Mouse (Mus musculus) hindbrain, embryonic 14.5 days (tissue): ENCODE measurements around the gene Ankrd28. TPM values are rescaled to one million over a fixed set of nuclear protein-coding genes. Genes with fewer than 3 reads are reported as not detected.

Experiments used
- ATAC-seq: fragments of 200-750 bp; cut with Nextera tagmentation; 2 replicates; pipeline ENCODE4 v1.8.0; 2017; ENCODE audit warnings: moderate number of reproducible peaks, mild to moderate bottlenecking, moderate TSS enrichment, moderate library complexity; ENCODE audit not compliant: low FRiP score
- DNase-seq: peaks from one replicate; pipeline ENCODE4 v3.0.0-alpha.2; 2015; ENCODE audit warnings: low spot score
- H3K27ac ChIP-seq: fragments of 300-500 bp; sonication (generic); 2 replicates; pipeline ENCODE4 v1.5.1; 2014; ENCODE audit warnings: mild to moderate bottlenecking, moderate library complexity
- H3K27me3 ChIP-seq: fragments of 300-500 bp; sonication (generic); 2 replicates; pipeline ENCODE4 v1.6.1; 2014; ENCODE audit warnings: mild to moderate bottlenecking, low read length, mixed read lengths; ENCODE audit not compliant: control insufficient read depth, insufficient read depth
- H3K36me3 ChIP-seq: fragments of 300-500 bp; sonication (generic); replicated peaks from 2 replicates; pipeline ENCODE4 v1.6.1; 2014; ENCODE audit not compliant: control insufficient read depth, insufficient read depth
- H3K4me1 ChIP-seq: fragments of 300-500 bp; sonication (generic); replicated peaks from 2 replicates; pipeline ENCODE4 v1.6.1; 2014; ENCODE audit warnings: antibody characterized with exemption, low read length, mixed read lengths; ENCODE audit not compliant: control insufficient read depth, insufficient read depth
- H3K4me2 ChIP-seq: fragments of 300-500 bp; sonication (generic); replicated peaks from 2 replicates; pipeline ENCODE4 v1.6.1; 2014; ENCODE audit warnings: mild to moderate bottlenecking, moderate library complexity
- H3K4me3 ChIP-seq: fragments of 300-500 bp; sonication (generic); replicated peaks from 2 replicates; pipeline ENCODE4 v1.5.1; 2014; ENCODE audit warnings: mild to moderate bottlenecking, low read length
- H3K9ac ChIP-seq: fragments of 300-500 bp; sonication (generic); 2 replicates; pipeline ENCODE4 v1.6.1; 2014
- H3K9me3 ChIP-seq: fragments of 300-500 bp; sonication (generic); 2 replicates; pipeline ENCODE4 v1.6.1; 2016; ENCODE audit warnings: low read length; ENCODE audit not compliant: control insufficient read depth
- WGBS: fragments of 180-500 bp; shearing (Covaris S2); extraction: QIAGEN DNeasy Blood & Tissue Kit; methylation state at CpG from one replicate; pipeline ENCODE4 v1.1.7; 2014; 5-methylcytosine and 5-hydroxymethylcytosine counted together
- polyA plus RNA-seq: library from polyadenylated mRNA; unstranded; fragments of >200 nt; fragmentation: Nextera tagmentation; extraction: Ambion mirVana; gene quantifications from 2 replicates; pipeline ENCODE4 v1.2.1, GENCODE M21; 2014

Gene Ankrd28
- polyA plus RNA-seq, 1 experiment from 2014 or later = 15.3 TPM

- Histone ChIP-seq H3K4me2 (no peak overlapping the region), H3K4me3 (no peak overlapping the region), H3K27me3 (no peaks in the 10 kb centered on the region), H3K27ac (no peak overlapping the region), H3K36me3 (no peaks in the 10 kb centered on the region), H3K9me3 (no peaks in the 10 kb centered on the region), H3K4me1 (no peaks in the 10 kb centered on the region), H3K9ac (no peak overlapping the region)
- DNase-seq (no peak), ATAC-seq (no peak)
- WGBS = 69% methylated on average over 4 of the region's 4 CpGs
These were observed 24.2 kb upstream of the Ankrd28 start for GRCm38 (mm10) chr14:31854667-31855066.

DNA sequence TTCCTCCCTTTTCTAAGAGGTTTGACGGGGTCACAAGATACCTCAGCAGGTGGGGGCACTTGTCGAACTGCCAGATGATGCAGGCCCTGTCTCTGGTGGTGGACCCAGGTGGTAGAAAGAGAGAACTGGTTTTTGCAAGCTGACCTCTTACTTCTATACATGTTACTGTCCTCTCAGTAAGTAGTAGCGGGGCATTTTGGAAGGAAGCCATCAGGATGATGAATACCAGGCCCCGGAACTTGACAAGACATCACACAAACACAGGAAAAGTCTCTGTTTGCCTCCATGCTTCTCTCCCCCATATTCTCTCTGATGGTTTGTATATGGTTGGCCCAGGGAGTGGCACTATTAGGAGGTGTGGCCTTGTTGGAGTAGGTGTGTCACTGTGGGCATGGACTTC lies 13.1 kb upstream of the Ankrd28 start:
- H3K27me3 ChIP-seq = no peaks in the 10 kb centered on the region
- 91% methylated on average over 4 of the region's 4 CpGs for WGBS
- no peaks in the 10 kb centered on the region for H3K36me3 ChIP-seq
- H3K4me3 ChIP-seq = no peak overlapping the region
- peaks cover 7% of the 10 kb centered on the region; the same call in 1 of the 2 replicates for H3K9me3 ChIP-seq
- no peak overlapping the region for H3K9ac ChIP-seq
- H3K27ac ChIP-seq = no peak overlapping the region
- no peak overlapping the region for H3K4me2 ChIP-seq
- H3K4me1 ChIP-seq = no peaks in the 10 kb centered on the region
- ATAC-seq = no peak
- no peak for DNase-seq

- peak overlapping the region; percentile 85 for H3K9ac ChIP-seq
These were observed 1.6 kb upstream of the Ankrd28 start for GRCm38 (mm10) chr14:31832022-31832421.

DNA sequence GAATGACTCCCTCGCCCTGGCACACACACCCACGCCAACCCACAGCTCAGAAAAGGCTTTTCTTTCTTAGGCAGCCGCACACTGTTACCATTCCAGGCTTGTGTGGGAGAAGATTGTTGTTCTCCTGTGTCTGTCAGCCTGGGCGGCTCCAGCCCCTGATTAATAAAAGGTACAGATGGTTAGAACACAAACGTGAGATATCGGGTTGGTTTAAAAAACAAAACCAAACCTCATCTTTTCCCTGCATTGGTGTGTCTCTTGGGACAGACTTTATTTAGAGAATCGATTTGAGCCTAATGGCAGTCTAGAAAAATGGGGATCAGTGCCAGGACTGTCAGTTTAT lies 890 bp upstream of the Ankrd28 start:
- Histone ChIP-seq H3K27me3 (no peaks in the 10 kb centered on the region), H3K4me1 (peaks cover 19% of the 10 kb centered on the region), H3K9ac (peak overlapping the region; percentile 85), H3K4me3 (peak overlapping the region; percentile 96), H3K27ac (peak overlapping the region; percentile 94), H3K9me3 (peaks cover 2% of the 10 kb centered on the region), H3K36me3 (no peaks in the 10 kb centered on the region), H3K4me2 (peak overlapping the region; percentile 94)
- DNase-seq (peak; percentile 54), ATAC-seq (no peak)
- 2% methylated on average over 7 of the region's 7 CpGs for WGBS

More at GRCm38 (mm10) chr14:31832022-31832421, 1.6 kb upstream of the Ankrd28 start:
- Histone ChIP-seq H3K4me2 (peak overlapping the region; percentile 94), H3K27ac (peak overlapping the region; percentile 94), H3K4me3 (peak overlapping the region; percentile 96), H3K4me1 (peaks cover 19% of the 10 kb centered on the region), H3K9me3 (peaks cover 9% of the 10 kb centered on the region), H3K36me3 (no peaks in the 10 kb centered on the region), H3K27me3 (no peaks in the 10 kb centered on the region)
- ATAC-seq = no peak
- 53% methylated on average over 4 of the region's 4 CpGs for WGBS
- peak; percentile 45 for DNase-seq

- H3K36me3 ChIP-seq = no peaks in the 10 kb centered on the region
- peak overlapping the region; percentile 85 for H3K9ac ChIP-seq
- H3K4me3 ChIP-seq = peak overlapping the region; percentile 96
- no peaks in the 10 kb centered on the region for H3K9me3 ChIP-seq
- peak overlapping the region; percentile 94 for H3K27ac ChIP-seq
- ATAC-seq = peak; percentile 60
- peak; percentile 38 for DNase-seq
- under 1% methylated on average over 60 of the region's 97 CpGs for WGBS
- H3K4me1 ChIP-seq = peaks cover 19% of the 10 kb centered on the region
- peak overlapping the region; percentile 94 for H3K4me2 ChIP-seq
- no peaks in the 10 kb centered on the region for H3K27me3 ChIP-seq
These were observed 489 bp downstream of the Ankrd28 start for GRCm38 (mm10) chr14:31829761-31830562.

GRCm38 (mm10) chr14:31827221-31827620 lies 3.2 kb downstream of the Ankrd28 start:
- no peak for ATAC-seq
- DNase-seq = no peak
- Histone ChIP-seq H3K27me3 (no peaks in the 10 kb centered on the region), H3K4me1 (peaks cover 17% of the 10 kb centered on the region), H3K4me2 (no peak overlapping the region), H3K9ac (no peak overlapping the region), H3K9me3 (no peaks in the 10 kb centered on the region), H3K36me3 (no peaks in the 10 kb centered on the region), H3K4me3 (no peak overlapping the region), H3K27ac (no peak overlapping the region)

- no peaks in the 10 kb centered on the region for H3K36me3 ChIP-seq
- H3K9ac ChIP-seq = no peak overlapping the region
- ATAC-seq (no peak), DNase-seq (no peak)
- H3K4me2 ChIP-seq = no peak overlapping the region
- H3K27me3 ChIP-seq = no peaks in the 10 kb centered on the region
- H3K4me1 ChIP-seq = no peaks in the 10 kb centered on the region
- no peak overlapping the region for H3K4me3 ChIP-seq
- no peaks in the 10 kb centered on the region for H3K9me3 ChIP-seq
- 93% methylated on average over 5 of the region's 5 CpGs for WGBS
- no peak overlapping the region for H3K27ac ChIP-seq
These were observed 20.5 kb downstream of the Ankrd28 start for GRCm38 (mm10) chr14:31809942-31810341.

GRCm38 (mm10) chr14:31803791-31804190 lies 26.7 kb downstream of the Ankrd28 start:
- no peak for DNase-seq
- H3K4me1 ChIP-seq = no peaks in the 10 kb centered on the region
- WGBS = 44% methylated on average over 2 of the region's 2 CpGs
- no peak overlapping the region for H3K27ac ChIP-seq
- no peak overlapping the region for H3K4me2 ChIP-seq
- H3K9ac ChIP-seq = no peak overlapping the region
- H3K36me3 ChIP-seq = no peaks in the 10 kb centered on the region
- no peak overlapping the region for H3K4me3 ChIP-seq
- H3K27me3 ChIP-seq = no peaks in the 10 kb centered on the region
- H3K9me3 ChIP-seq = no peaks in the 10 kb centered on the region
- no peak for ATAC-seq

- DNase-seq (no peak), ATAC-seq (no peak)
- no peak overlapping the region for H3K4me3 ChIP-seq
- no peak overlapping the region for H3K4me2 ChIP-seq
- no peaks in the 10 kb centered on the region for H3K27me3 ChIP-seq
- WGBS = 90% methylated on average over 7 of the region's 7 CpGs
- H3K9ac ChIP-seq = no peak overlapping the region
- H3K27ac ChIP-seq = no peak overlapping the region
- no peaks in the 10 kb centered on the region for H3K9me3 ChIP-seq
- H3K36me3 ChIP-seq = no peaks in the 10 kb centered on the region
- no peaks in the 10 kb centered on the region for H3K4me1 ChIP-seq
These were observed 29.5 kb downstream of the Ankrd28 start for GRCm38 (mm10) chr14:31800976-31801375.
